ENCODE assay signal across 8 mouse cellular contexts in genomic region chr11:97685613-97686321, GRCm38 (mm10). TPM values are rescaled to one million over a fixed set of nuclear protein-coding genes. Genes with fewer than 3 reads are reported as not detected.
DNase-seq lines count a peak whose midpoint lies in the region; ATAC-seq and TF ChIP-seq lines count a peak whose summit lies in the region.

TSS of gene Cisd3 (plus strand) at chr11:97685826.

- no peaks in the 10 kb centered on the region for H3K9me3 ChIP-seq in MEL (replicated peaks; ENCODE audit: insufficient read depth, low read length)
- no peaks in the 10 kb centered on the region for H3K9me3 ChIP-seq in hindbrain, embryonic 14.5 days (ENCODE audit: control insufficient read depth, low read length)

- peak; percentile 77 for DNase-seq in MEL (ENCODE audit: low read depth, low spot score)
- DNase-seq in cerebellum, postnatal 25 days: peak; percentile 94 to 96
- DNase-seq in frontal cortex, postnatal 36 days (ENCODE audit: low spot score in 2 of 2): peak; percentile 84 to 90
- peak; percentile 65 for DNase-seq in hindbrain, embryonic 14.5 days (ENCODE audit: low spot score)
- peak; percentile 85 to 88 for DNase-seq in layer of hippocampus, postnatal 36 days
- peak; percentile 97 for DNase-seq in lung, postnatal 25 days (ENCODE audit: low spot score)
- DNase-seq in retina, adult 2 months (ENCODE audit: low read depth, low spot score): peak; percentile 76
- DNase-seq in thymus, postnatal 36 days: peak; percentile 83 to 88

- no peaks in the 10 kb centered on the region for H3K27me3 ChIP-seq in MEL (ENCODE audit: control insufficient read depth in 1 of 2, insufficient read depth in 2 of 2, low read length in 2 of 2)
- no peaks in the 10 kb centered on the region for H3K27me3 ChIP-seq in hindbrain, embryonic 14.5 days (ENCODE audit: control insufficient read depth, insufficient read depth, low read length)

- TF ChIP-seq CTCF in MEL (IDR thresholded peaks at IDR 0.05 in 2 of 3, conservative IDR thresholded peaks at IDR 0.05 in 1 of 3; ENCODE audit: control insufficient read depth in 1 of 3, insufficient read depth in 1 of 3, low read depth in 2 of 3, low read length in 3 of 3, poor library complexity in 1 of 3, severe bottlenecking in 1 of 3): no peak

- H3K36me3 ChIP-seq in MEL (ENCODE audit: control insufficient read depth in 1 of 2, insufficient read depth in 2 of 2, low read length in 2 of 2): peaks cover 0 to 2% of the 10 kb centered on the region in 2 experiments; a peak in 2 of 4 replicates
- H3K36me3 ChIP-seq in hindbrain, embryonic 14.5 days (replicated peaks; ENCODE audit: control insufficient read depth, insufficient read depth): peaks cover 64% of the 10 kb centered on the region

- ATAC-seq in hindbrain, embryonic 14.5 days (ENCODE audit: low FRiP score): peak; percentile 76

- TF ChIP-seq POLR2A in MEL (IDR thresholded peaks at IDR 0.05; ENCODE audit: control insufficient read depth in 1 of 2, insufficient read depth in 1 of 2, low read depth in 1 of 2, low read length in 2 of 2, poor library complexity in 1 of 2): no peak

- no peak; a peak in 1 of 4 replicates for TF ChIP-seq EP300 in MEL (IDR thresholded peaks at IDR 0.05; ENCODE audit: low read depth in 1 of 2, low read length in 2 of 2)

- peak within 1 kb of the TSS; percentile 2 to 51; a peak in 2 of 4 replicates for H3K4me3 ChIP-seq in MEL (ENCODE audit: control insufficient read depth in 1 of 2, insufficient read depth in 1 of 2, low read depth in 2 of 2, low read length in 2 of 2)
- H3K4me3 ChIP-seq in hindbrain, embryonic 14.5 days (replicated peaks; ENCODE audit: low read length): peak within 1 kb of the TSS; percentile 28

- H3K27ac ChIP-seq in MEL (ENCODE audit: control insufficient read depth, low read depth, low read length): no peak within 1 kb of the TSS
- 0 out of 2 replicates have a peak within 1 kb of the TSS, but pooled peaks have one; percentile 21 for H3K27ac ChIP-seq in hindbrain, embryonic 14.5 days

- TF ChIP-seq RAD21 in MEL (IDR thresholded peaks at IDR 0.05; ENCODE audit: low read depth, low read length): no peak

- under 1% methylated on average over 40 of the region's 43 CpGs for WGBS in hindbrain, embryonic 14.5 days

- H3K9ac ChIP-seq in MEL (ENCODE audit: control insufficient read depth, low read depth, low read length, poor library complexity, severe bottlenecking): peak within 1 kb of the TSS; percentile 48
- peak within 1 kb of the TSS; percentile 39 for H3K9ac ChIP-seq in hindbrain, embryonic 14.5 days

- H3K4me1 ChIP-seq in MEL (ENCODE audit: control insufficient read depth in 1 of 2, insufficient read depth in 2 of 2, low read length in 2 of 2): peaks cover 0 to 18% of the 10 kb centered on the region in 2 experiments; a peak in 2 of 4 replicates
- peaks cover 13% of the 10 kb centered on the region for H3K4me1 ChIP-seq in hindbrain, embryonic 14.5 days (replicated peaks; ENCODE audit: control insufficient read depth, insufficient read depth, low read length)

- H3K79me2 ChIP-seq in MEL (ENCODE audit: control insufficient read depth, insufficient read depth, low read length, poor library complexity): no peaks in the 10 kb centered on the region

- peak within 1 kb of the TSS; percentile 55 for H3K4me2 ChIP-seq in hindbrain, embryonic 14.5 days (replicated peaks)

TF ChIP-seq in MEL, 35 proteins besides CTCF, POLR2A, EP300 and RAD21:
- TF ChIP-seq SIN3A (IDR thresholded peaks at IDR 0.05; ENCODE audit: low read length) (0 out of 2 replicates have a peak, but pooled peaks have one; percentile 40), RCOR1 (IDR thresholded peaks at IDR 0.05; ENCODE audit: low read depth, low read length) (peak; percentile 91), ZNF384 (IDR thresholded peaks at IDR 0.05; ENCODE audit: low read depth, low read length) (peak; percentile 76), MXI1 (IDR thresholded peaks at IDR 0.05; ENCODE audit: low read depth, low read length) (peak; percentile 51; the same call in 1 of the 2 replicates), GATA1 (IDR thresholded peaks at IDR 0.05; ENCODE audit: low read depth, low read length) (peak; percentile 66), CHD2 (IDR thresholded peaks at IDR 0.05; ENCODE audit: low read length) (no peak), TCF12 (IDR thresholded peaks at IDR 0.05; ENCODE audit: low read depth, low read length) (no peak), MAZ (IDR thresholded peaks at IDR 0.05; ENCODE audit: low read depth, low read length) (0 out of 2 replicates have a peak, but pooled peaks have one; percentile 22), NRF1 (IDR thresholded peaks at IDR 0.05; ENCODE audit: insufficient read depth, low read depth, low read length, poor library complexity, severe bottlenecking) (peak; percentile 71), HCFC1 (IDR thresholded peaks at IDR 0.05; ENCODE audit: low read depth, low read length) (no peak), MAX (IDR thresholded peaks at IDR 0.05; ENCODE audit: low read length) (peak; percentile 49; the same call in 1 of the 2 replicates)

RNA-seq across cellular contexts. Expression of gene Cisd3, which starts in this region (rescaled TPM):
- total RNA-seq in MEL (2012; rRNA removed): 1.5 and 1.7 TPM in 2 replicates
- 1 to 10 TPM in 1 of 2 experiments, not detected in 1; 6.1 TPM for polyA plus RNA-seq in MEL (2012; ENCODE audit: insufficient read depth in 1 of 2, insufficient read length in 2 of 2, low read depth in 1 of 2, low replicate concordance in 2 of 2, missing spikeins in 1 of 2)
- 27.7 and 34.7 TPM in 2 replicates for polyA plus RNA-seq in hindbrain, embryonic 14.5 days (2014; fragmentation: Nextera tagmentation; extraction: Ambion mirVana)
- total RNA-seq in layer of hippocampus, postnatal 36 days (2021): 10 to 100 TPM; 52.8 to 58.2 TPM

Comparison
In these comparisons a context has a peak if more than half of its experiments do, and no peak if none do; other contexts are left out.
1. RNA of gene Cisd3 (total RNA-seq): 52.8 to 58.2 TPM in layer of hippocampus, postnatal 36 days; 1.5 to 1.7 TPM in MEL; every median in the first group is over 10 times any median in the second.
2. Peak in every context shown above with its lines, with median percentiles within 50 percentile points of each other: DNase-seq.